Mouse (Mus musculus) liver, embryonic 12.5 days (tissue): ENCODE results near the gene Nup210l. TPM values are rescaled to one million over a fixed set of nuclear protein-coding genes. Genes with fewer than 3 reads are reported as not detected.

Experiments
- ATAC-seq: fragments of 200-750 bp; cut with Nextera tagmentation; 2 replicates; pipeline ENCODE4 v1.8.0; 2017; ENCODE audit warnings: moderate number of reproducible peaks, mild to moderate bottlenecking, moderate library complexity
- H3K27ac ChIP-seq: fragments of 300-500 bp; sonication (generic); 2 replicates; pipeline ENCODE4 v1.5.1; 2016; ENCODE audit warnings: mild to moderate bottlenecking
- H3K27me3 ChIP-seq: fragments of 300-500 bp; sonication (generic); replicated peaks from 2 replicates; pipeline ENCODE4 v1.6.1; 2016; ENCODE audit warnings: mild to moderate bottlenecking, moderate library complexity
- H3K36me3 ChIP-seq: fragments of 300-500 bp; sonication (generic); 2 replicates; pipeline ENCODE4 v1.6.1; 2016; ENCODE audit warnings: mild to moderate bottlenecking, moderate library complexity
- H3K4me1 ChIP-seq: fragments of 300-500 bp; sonication (generic); 2 replicates; pipeline ENCODE4 v1.6.1; 2016
- H3K4me2 ChIP-seq: fragments of 300-500 bp; sonication (generic); 2 replicates; pipeline ENCODE4 v1.6.1; 2016; ENCODE audit warnings: mild to moderate bottlenecking, moderate library complexity
- H3K4me3 ChIP-seq: fragments of 300-500 bp; sonication (generic); 2 replicates; pipeline ENCODE4 v1.5.1; 2016; ENCODE audit warnings: mild to moderate bottlenecking, moderate library complexity
- H3K9ac ChIP-seq: fragments of 300-500 bp; sonication (generic); 2 replicates; pipeline ENCODE4 v1.6.1; 2016; ENCODE audit warnings: mild to moderate bottlenecking, moderate library complexity
- H3K9me3 ChIP-seq: fragments of 300-500 bp; sonication (generic); replicated peaks from 2 replicates; pipeline ENCODE4 v1.6.1; 2016; ENCODE audit warnings: mild to moderate bottlenecking, moderate library complexity
- WGBS: fragments of 180-500 bp; shearing (Covaris S2); methylation state at CpG from one replicate; pipeline ENCODE4 v1.1.7; 2016; ENCODE audit not compliant: insufficient replicate concordance; 5-methylcytosine and 5-hydroxymethylcytosine counted together
- polyA plus RNA-seq: library from polyadenylated mRNA; unstranded; fragments of >200 nt; fragmentation: Nextera tagmentation; extraction: Ambion mirVana; gene quantifications from 2 replicates; pipeline ENCODE4 v1.2.1, GENCODE M21; 2016

The Nup210l gene
- 0.11 and 0.19 TPM in 2 replicates for polyA plus RNA-seq

DNA sequence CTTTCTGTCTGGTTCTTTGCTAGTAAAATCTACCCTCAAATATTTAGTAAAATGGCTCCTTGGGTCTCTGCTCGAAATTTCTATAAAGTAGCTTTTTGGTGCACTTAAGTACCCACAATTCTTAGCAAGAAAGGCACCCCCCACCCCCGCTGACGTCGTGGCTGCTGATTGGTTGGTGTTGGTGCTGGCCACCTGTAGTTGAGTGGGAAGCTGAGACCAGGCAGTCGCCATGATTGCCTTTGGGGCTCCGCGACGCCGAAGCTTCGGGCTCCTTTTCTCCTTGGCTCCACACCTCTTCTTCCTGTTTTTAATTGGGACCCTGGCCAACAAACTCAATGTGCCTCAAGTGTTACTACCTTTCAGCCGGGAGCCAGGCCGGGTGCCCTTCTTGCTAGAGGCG lies at the start of gene Nup210l:
Gene Nup210l, plus strand, starts transcription at position 195 of the 400 bp plus-strand sequence.
- H3K9me3 ChIP-seq = no peaks in the 10 kb centered on the region
- no peak within 1 kb of the TSS for H3K4me2 ChIP-seq
- peaks cover 31% of the 10 kb centered on the region for H3K36me3 ChIP-seq
- H3K4me1 ChIP-seq = no peaks in the 10 kb centered on the region
- ATAC-seq = no peak
- no peak within 1 kb of the TSS for H3K9ac ChIP-seq
- no peak within 1 kb of the TSS for H3K27ac ChIP-seq
- no peaks in the 10 kb centered on the region for H3K27me3 ChIP-seq
- no peak within 1 kb of the TSS for H3K4me3 ChIP-seq
- WGBS = 75% methylated on average over 13 of the region's 13 CpGs

DNA sequence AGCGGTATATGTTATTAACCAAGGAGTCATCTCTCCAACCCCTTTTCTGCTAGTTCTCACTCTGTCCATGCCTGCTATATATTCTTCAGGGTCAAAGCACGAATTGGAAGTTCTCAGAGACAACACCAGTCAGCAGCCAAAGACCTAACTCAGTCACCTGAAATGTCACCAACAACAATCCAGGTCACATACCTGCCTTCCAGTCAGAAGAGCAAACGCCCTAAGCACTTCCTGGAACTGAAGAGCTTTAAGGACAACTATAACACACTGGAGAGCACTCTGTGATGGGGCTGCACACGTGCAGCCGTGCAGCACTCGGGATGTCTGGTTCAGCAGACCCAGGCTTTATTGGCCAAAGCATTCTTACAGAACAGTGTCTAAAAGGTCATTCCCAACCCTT lies 42.4 kb upstream of the Nup210l start:
- H3K4me2 ChIP-seq = no peak overlapping the region
- no peaks in the 10 kb centered on the region for H3K9me3 ChIP-seq
- no peak for ATAC-seq
- peaks cover 85% of the 10 kb centered on the region for H3K36me3 ChIP-seq
- H3K4me3 ChIP-seq = no peak overlapping the region
- H3K4me1 ChIP-seq = no peaks in the 10 kb centered on the region
- no peaks in the 10 kb centered on the region for H3K27me3 ChIP-seq
- no peak overlapping the region for H3K9ac ChIP-seq
- H3K27ac ChIP-seq = no peak overlapping the region
- 85% methylated on average over 6 of the region's 6 CpGs for WGBS

DNA sequence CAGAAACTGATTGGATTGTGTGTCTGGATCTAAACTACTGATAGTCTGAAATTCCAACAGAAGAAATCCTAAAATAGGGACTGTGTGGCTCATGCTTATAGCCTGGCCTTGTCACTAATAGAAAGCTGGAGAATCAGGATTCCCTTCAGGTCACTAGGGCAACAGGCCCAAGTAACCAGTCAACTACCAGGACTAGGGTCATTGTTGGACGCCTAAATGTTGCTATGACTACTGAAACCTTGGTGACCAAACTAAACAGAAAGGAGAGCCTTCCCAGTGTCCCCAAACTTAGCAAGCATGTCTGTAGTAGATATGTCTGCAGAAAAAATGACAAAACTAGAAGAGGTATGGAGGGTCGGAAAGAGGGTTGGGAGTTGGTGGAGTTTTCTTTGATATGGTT lies 41.4 kb upstream of the Nup210l start:
- no peak for ATAC-seq

DNA sequence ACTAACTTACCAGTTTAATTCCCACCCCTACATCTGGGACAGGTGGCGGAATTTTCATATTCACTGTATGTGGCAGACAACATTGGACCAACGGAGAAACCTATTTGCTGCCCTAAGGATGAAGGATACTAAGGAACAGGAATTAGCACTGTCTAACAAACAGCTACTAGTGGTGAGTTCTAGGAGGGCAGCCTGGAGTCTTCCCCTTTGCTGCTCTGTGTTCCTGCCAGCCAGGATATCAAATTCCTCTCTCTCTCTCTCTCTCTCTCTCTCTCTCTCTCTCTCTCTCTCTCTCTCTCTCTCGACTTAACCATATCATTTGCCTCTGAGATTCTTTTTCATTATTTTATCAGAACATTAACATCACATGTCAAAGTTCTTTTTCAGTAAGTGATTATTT lies 39.5 kb upstream of the Nup210l start:
- peaks cover 64% of the 10 kb centered on the region for H3K36me3 ChIP-seq
- H3K9me3 ChIP-seq = no peaks in the 10 kb centered on the region
- no peak overlapping the region for H3K4me3 ChIP-seq
- no peak; the same call in 1 of the 2 replicates for ATAC-seq
- H3K9ac ChIP-seq = no peak overlapping the region
- no peak overlapping the region for H3K4me2 ChIP-seq
- H3K27ac ChIP-seq = no peak overlapping the region
- H3K27me3 ChIP-seq = no peaks in the 10 kb centered on the region
- H3K4me1 ChIP-seq = no peaks in the 10 kb centered on the region
- WGBS = 65% methylated on average over 3 of the region's 3 CpGs

More for the DNA sequence above, 41.4 kb upstream of the Nup210l start:
- no peak overlapping the region for H3K9ac ChIP-seq
- H3K4me3 ChIP-seq = no peak overlapping the region
- H3K36me3 ChIP-seq = peaks cover 77% of the 10 kb centered on the region
- 75% methylated on average over 2 of the region's 2 CpGs for WGBS
- no peaks in the 10 kb centered on the region for H3K9me3 ChIP-seq
- no peak overlapping the region for H3K27ac ChIP-seq
- no peaks in the 10 kb centered on the region for H3K4me1 ChIP-seq
- no peaks in the 10 kb centered on the region for H3K27me3 ChIP-seq
- no peak overlapping the region for H3K4me2 ChIP-seq

DNA sequence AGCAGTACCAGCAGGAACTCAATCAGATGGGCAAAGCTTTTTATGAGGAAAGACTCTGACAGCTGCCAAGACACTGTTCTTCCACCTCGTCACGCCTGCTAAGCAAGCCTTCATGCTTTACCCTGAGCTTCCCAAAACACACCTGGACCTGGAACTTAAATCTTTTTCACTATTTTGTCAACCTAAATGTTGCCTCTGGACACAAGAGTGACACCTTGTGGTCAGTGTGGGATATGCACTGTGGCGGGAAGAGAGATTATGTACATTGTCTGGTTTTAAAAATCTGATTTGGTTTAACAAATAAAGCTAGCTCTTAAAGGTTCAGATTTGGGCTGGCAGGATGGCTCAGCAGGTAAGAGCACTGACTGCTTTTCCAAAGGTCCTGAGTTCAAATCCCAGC lies 38.4 kb upstream of the Nup210l start:
- H3K4me3 ChIP-seq = no peak overlapping the region
- 49% methylated on average over 3 of the region's 3 CpGs for WGBS
- H3K4me2 ChIP-seq = no peak overlapping the region
- no peaks in the 10 kb centered on the region for H3K27me3 ChIP-seq
- no peak overlapping the region for H3K27ac ChIP-seq
- peaks cover 54% of the 10 kb centered on the region for H3K36me3 ChIP-seq
- ATAC-seq = no peak
- H3K9me3 ChIP-seq = no peaks in the 10 kb centered on the region
- H3K9ac ChIP-seq = no peak overlapping the region
- H3K4me1 ChIP-seq = no peaks in the 10 kb centered on the region; the same call in 1 of the 2 replicates

DNA sequence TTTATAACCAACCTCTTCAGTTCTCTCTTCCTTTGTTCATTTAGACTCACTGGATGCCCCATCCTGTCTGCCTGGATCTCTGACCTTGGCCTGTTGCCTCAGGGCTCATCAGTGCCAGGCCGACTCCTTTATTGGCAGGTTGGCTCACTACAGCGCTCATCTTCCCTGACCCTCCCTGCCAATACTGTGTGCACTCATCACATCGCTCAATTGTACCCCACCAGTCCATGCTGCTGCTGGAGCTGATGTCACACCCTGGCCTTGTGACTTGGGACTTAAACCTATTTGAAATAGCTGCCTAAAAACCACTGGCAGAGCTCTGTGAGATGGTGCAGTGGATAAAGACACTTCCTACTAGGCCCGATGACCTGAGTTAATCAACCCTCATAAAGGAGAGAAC lies 36.1 kb upstream of the Nup210l start:
- no peak overlapping the region for H3K27ac ChIP-seq
- no peak overlapping the region for H3K4me3 ChIP-seq
- H3K4me1 ChIP-seq = no peaks in the 10 kb centered on the region; the same call in 1 of the 2 replicates
- H3K9me3 ChIP-seq = no peaks in the 10 kb centered on the region
- H3K4me2 ChIP-seq = no peak overlapping the region
- H3K27me3 ChIP-seq = peaks cover 4% of the 10 kb centered on the region; the same call in 1 of the 2 replicates
- H3K36me3 ChIP-seq = peaks cover 31% of the 10 kb centered on the region
- ATAC-seq = no peak
- H3K9ac ChIP-seq = no peak overlapping the region
- 79% methylated on average over 4 of the region's 4 CpGs for WGBS

DNA sequence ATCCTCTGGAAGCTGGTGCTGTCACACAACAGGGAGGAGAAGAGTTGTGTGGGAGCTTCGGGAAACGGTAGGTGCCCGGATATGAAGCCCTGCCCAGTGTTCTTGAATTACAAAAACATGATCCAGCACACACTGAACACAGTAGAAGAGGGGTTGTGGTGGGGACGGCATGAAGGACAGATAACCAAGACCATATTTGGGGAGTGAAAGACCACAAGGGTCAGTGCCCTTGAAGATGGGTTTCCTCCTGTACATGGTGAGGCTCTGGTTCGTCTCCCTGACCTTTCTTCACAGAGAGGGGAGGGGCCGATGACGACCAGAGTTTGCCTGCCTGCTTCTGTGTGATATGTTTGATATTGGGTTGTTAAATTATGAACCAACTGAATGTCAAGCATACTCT lies 34.2 kb upstream of the Nup210l start:
- ATAC-seq = no peak
- H3K9me3 ChIP-seq = no peaks in the 10 kb centered on the region
- H3K4me2 ChIP-seq = no peak overlapping the region

DNA sequence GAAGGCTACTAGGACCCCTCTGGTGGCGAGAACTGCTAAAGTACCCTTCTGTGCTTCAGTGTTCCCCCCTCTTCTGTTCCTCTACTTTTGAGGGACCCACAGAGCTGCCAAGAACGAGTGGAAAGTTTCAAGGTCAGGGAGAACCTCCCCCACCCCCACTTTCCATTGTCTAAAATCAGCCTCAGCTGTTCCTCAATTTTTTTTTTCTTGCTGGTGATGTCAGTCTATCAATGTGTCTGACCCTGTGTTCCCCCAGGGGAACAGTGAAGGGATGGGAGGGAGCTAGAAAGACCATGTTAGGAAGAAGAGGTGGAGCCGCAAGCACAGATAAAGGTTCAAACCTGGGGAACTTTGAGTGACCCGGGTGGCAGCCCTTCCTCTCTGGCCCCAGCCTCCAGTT lies 31.6 kb upstream of the Nup210l start, which contains the start of gene Tpm3:
Gene Tpm3, plus strand, starts transcription at position 356 of the 400 bp plus-strand sequence.
- H3K27ac ChIP-seq = no peak within 1 kb of the TSS
- ATAC-seq = no peak
- no peak within 1 kb of the TSS for H3K4me3 ChIP-seq
- 42% methylated on average over 4 of the region's 4 CpGs for WGBS
- no peaks in the 10 kb centered on the region for H3K9me3 ChIP-seq
- no peak within 1 kb of the TSS for H3K9ac ChIP-seq
- peaks cover 5% of the 10 kb centered on the region for H3K4me1 ChIP-seq
- H3K36me3 ChIP-seq = no peaks in the 10 kb centered on the region
- H3K4me2 ChIP-seq = no peak within 1 kb of the TSS
- peaks cover 4% of the 10 kb centered on the region; the same call in 1 of the 2 replicates for H3K27me3 ChIP-seq

More for the DNA sequence above, 34.2 kb upstream of the Nup210l start:
- WGBS = 49% methylated on average over 7 of the region's 7 CpGs
- Histone ChIP-seq H3K27ac (no peak overlapping the region), H3K36me3 (peaks cover 19% of the 10 kb centered on the region; the same call in 1 of the 2 replicates), H3K9ac (no peak overlapping the region), H3K4me1 (no peaks in the 10 kb centered on the region; the same call in 1 of the 2 replicates), H3K27me3 (peaks cover 4% of the 10 kb centered on the region; the same call in 1 of the 2 replicates), H3K4me3 (no peak overlapping the region)

DNA sequence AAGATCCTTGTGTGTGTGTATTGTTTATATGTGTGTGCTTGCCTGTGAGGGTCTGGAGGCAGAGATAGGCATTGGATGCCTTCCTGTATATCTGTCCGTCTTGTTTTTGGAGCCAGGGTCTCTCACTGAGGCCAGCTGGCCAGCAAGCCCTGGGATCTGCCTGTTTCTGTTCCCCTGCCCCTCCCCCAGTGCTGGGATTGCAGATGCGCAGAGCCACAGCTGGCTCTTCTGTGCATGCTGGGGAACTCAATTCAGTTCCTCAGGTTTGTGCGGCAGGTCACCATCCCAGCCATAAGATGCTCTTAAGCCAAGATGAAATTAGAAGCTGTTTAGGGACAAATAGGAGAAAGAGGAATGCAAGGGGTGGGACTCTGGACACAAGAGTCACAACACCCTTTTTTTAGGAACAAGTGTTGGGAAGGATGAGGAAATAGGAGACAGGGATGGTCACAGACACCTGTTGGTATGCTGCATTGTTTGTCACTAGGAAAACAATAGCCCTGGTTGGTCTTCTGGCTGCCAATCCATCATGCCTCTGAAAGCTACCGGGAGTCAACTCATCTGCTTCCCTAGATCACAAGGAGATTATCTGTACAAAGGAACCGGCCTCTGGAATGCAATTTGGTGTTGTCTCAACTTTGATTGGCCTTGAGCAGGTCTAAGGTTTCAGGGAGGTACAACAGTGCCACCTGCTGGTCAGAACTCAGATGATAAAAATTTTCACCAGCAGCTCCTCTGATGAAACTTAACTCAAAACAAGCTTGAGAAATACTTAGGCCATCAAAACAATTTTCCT lies 26.8 kb upstream of the Nup210l start:
- ATAC-seq = no peak
- H3K9me3 ChIP-seq = no peaks in the 10 kb centered on the region
- no peak overlapping the region for H3K4me3 ChIP-seq
- no peak overlapping the region for H3K4me2 ChIP-seq
- no peak overlapping the region for H3K27ac ChIP-seq
- peaks cover 4% of the 10 kb centered on the region; the same call in 1 of the 2 replicates for H3K27me3 ChIP-seq
- peaks cover 42% of the 10 kb centered on the region for H3K4me1 ChIP-seq
- WGBS = 20% methylated on average over 5 of the region's 5 CpGs
- H3K9ac ChIP-seq = no peak overlapping the region
- H3K36me3 ChIP-seq = 0 out of 2 replicates have a peak, but pooled peaks cover 3% of the 10 kb centered on the region

DNA sequence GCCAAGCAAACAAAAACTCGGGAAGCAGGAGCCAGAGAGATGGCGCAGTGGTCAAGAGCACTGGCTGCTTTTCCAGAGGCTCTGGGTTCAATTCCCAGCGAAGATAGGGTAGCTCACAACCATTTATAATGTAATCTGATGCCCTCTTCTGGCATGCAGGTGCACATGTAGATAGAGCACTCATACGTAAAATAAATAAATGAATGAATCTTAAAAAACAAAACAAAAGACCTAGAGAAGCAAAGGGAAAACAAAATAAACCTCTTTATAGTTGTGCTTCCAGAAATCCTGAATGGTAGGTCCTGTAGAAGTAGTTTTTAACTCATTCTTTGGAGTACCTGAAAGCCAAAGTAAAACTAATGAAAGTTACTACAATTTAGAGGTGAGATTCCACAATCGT lies 25.7 kb upstream of the Nup210l start:
- Histone ChIP-seq H3K9me3 (no peaks in the 10 kb centered on the region), H3K9ac (no peak overlapping the region), H3K4me1 (peaks cover 53% of the 10 kb centered on the region), H3K4me3 (no peak overlapping the region), H3K27ac (no peak overlapping the region), H3K36me3 (peaks cover 7% of the 10 kb centered on the region), H3K4me2 (peak overlapping the region; percentile 94; the same call in 1 of the 2 replicates), H3K27me3 (no peaks in the 10 kb centered on the region)
- WGBS = 43% methylated on average over 5 of the region's 5 CpGs
- ATAC-seq = no peak

DNA sequence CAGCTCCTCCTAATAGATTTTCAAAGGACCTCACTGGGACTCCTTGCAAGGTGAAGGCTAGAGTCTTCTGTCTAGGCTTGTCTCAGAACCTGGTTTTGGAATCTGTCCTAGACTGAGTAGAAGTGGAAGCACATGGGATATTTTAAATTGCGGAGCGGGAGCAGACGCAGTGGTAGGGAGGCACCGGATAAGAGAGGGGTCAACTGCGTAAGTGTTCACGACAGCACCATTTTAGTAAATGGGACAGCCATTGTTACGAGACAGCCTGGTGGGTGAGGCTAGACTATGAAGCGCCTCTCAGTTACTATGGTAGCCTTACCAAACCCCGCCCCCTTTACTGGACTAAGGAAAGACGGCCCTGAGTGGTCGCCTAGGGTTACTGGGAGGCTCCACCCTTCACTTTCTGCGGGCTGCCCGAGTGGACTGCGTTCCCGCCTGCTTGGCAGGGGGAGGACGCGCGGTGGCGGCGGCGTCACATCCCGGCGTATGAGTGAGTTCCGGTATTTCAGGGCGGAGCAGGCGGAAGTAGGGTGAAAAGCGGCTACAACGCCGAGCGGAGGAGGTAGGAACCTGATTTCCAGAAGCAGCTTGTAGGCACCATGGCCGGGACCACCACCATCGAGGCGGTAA lies 24.7 kb upstream of the Nup210l start:
- WGBS = 2% methylated on average over 33 of the region's 33 CpGs
- H3K4me1 ChIP-seq = peaks cover 63% of the 10 kb centered on the region
- ATAC-seq = peak; percentile 94
- peak overlapping the region; percentile 74 for H3K4me3 ChIP-seq
- H3K9me3 ChIP-seq = no peaks in the 10 kb centered on the region
- peaks cover 8% of the 10 kb centered on the region for H3K36me3 ChIP-seq
- H3K4me2 ChIP-seq = peak overlapping the region; percentile 94
- no peaks in the 10 kb centered on the region for H3K27me3 ChIP-seq
- peak overlapping the region; percentile 97 for H3K27ac ChIP-seq
- H3K9ac ChIP-seq = peak overlapping the region; percentile 86
